Mouse (Mus musculus) ES-E14 (cell line): Measurements from ENCODE around the gene Bcl3.

ENCODE experiments used
- CHD2 ChIP-seq: IDR thresholded peaks from 2 replicates; pipeline ENCODE4 v1.6.1; 2014; ENCODE audit warnings: mild to moderate bottlenecking, low read depth, low read length, inconsistent platforms
- MAFK ChIP-seq: IDR thresholded peaks from 2 replicates; pipeline ENCODE4 v1.6.1; 2014; ENCODE audit warnings: mild to moderate bottlenecking, low read depth, low read length, inconsistent platforms; ENCODE audit not compliant: insufficient read depth
- ZNF384 ChIP-seq: IDR thresholded peaks from 2 replicates; pipeline ENCODE4 v1.6.1; 2012; ENCODE audit warnings: low read depth, low read length, inconsistent platforms

- TF ChIP-seq CHD2 (no peak), MAFK (no peak), ZNF384 (no peak)
Observed at GRCm38 (mm10) chr7:19834055-19834454, 11.5 kb upstream of the Bcl3 start.
